Mouse (Mus musculus) cerebellum, postnatal 4 days (tissue): ENCODE results near the gene Chd1.
A peak's percentile ranks its signal among the peaks of the same experiment; 100 is the strongest.
"Not testable (repeated sequence)": the region's sequence is repeated elsewhere in the genome, so short reads cannot be mapped to it uniquely, and the experiment has no call there.

ENCODE experiments used
- DNase-seq, 2 experiments: peaks; one replicate each; pipeline ENCODE4 v3.0.0; 2022; ENCODE audit warnings: low spot score in 2 of 2, mixed read lengths in 1 of 2

Gene Chd1

GRCm38 (mm10) chr17:15737346-15737917 lies 32.7 kb downstream of the Chd1 start:
- no peak for DNase-seq

- no peak for DNase-seq
Measured at GRCm38 (mm10) chr17:15741836-15742235, 37.1 kb downstream of the Chd1 start.

GRCm38 (mm10) chr17:15742953-15743352 lies 38.2 kb downstream of the Chd1 start:
- DNase-seq, result no peak

GRCm38 (mm10) chr17:15743379-15743778 lies 38.6 kb downstream of the Chd1 start:
- DNase-seq, result no peak

GRCm38 (mm10) chr17:15746696-15747095 lies 41.9 kb downstream of the Chd1 start:
- no peak for DNase-seq

- DNase-seq, result no peak
Measured at GRCm38 (mm10) chr17:15748022-15748421, 43.3 kb downstream of the Chd1 start.

- DNase-seq, result not testable (repeated sequence)
Measured at GRCm38 (mm10) chr17:15751264-15751663, 46.5 kb downstream of the Chd1 start.

- DNase-seq, result no peak
Measured at GRCm38 (mm10) chr17:15761191-15761590, 56.4 kb downstream of the Chd1 start.

GRCm38 (mm10) chr17:15769081-15769724 lies 64.4 kb downstream of the Chd1 start:
- no peak for DNase-seq

GRCm38 (mm10) chr17:15773956-15774355 lies 69.2 kb downstream of the Chd1 start:
- DNase-seq, result no peak

GRCm38 (mm10) chr17:15774565-15775215 lies 69.9 kb downstream of the Chd1 start:
- DNase-seq, result no peak

- DNase-seq, result no peak
Measured at GRCm38 (mm10) chr17:15776349-15776748, 71.6 kb downstream of the Chd1 start.

- DNase-seq, result no peak
Measured at GRCm38 (mm10) chr17:15777979-15778378, 73.2 kb downstream of the Chd1 start.

- DNase-seq, result peak in 1 of 2 experiments; percentile 36
Measured at GRCm38 (mm10) chr17:15787036-15787435, 82.3 kb downstream of the Chd1 start.

- no peak for DNase-seq
Measured at GRCm38 (mm10) chr17:15790716-15791115, 85.9 kb downstream of the Chd1 start.

- no peak for DNase-seq
Measured at GRCm38 (mm10) chr17:15799195-15799793, 94.5 kb downstream of the Chd1 start.

- peak in 1 of 2 experiments; percentile 34 for DNase-seq
Measured at GRCm38 (mm10) chr17:15804008-15804812, 99.4 kb downstream of the Chd1 start.

- DNase-seq, result no peak
Measured at GRCm38 (mm10) chr17:15807295-15807984, 102.7 kb downstream of the Chd1 start.

GRCm38 (mm10) chr17:15808015-15808414 lies 103.2 kb downstream of the Chd1 start:
- DNase-seq, result no peak

- DNase-seq, result no peak
Measured at GRCm38 (mm10) chr17:15808468-15809374, 104.0 kb downstream of the Chd1 start.
